Mouse (Mus musculus): ENCODE data around the gene Epb41l3.

GRCm38 (mm10) chr17:69076747-69077543 is 1.5 kb downstream of the Epb41l3 start:
- TF ChIP-seq POLR2A (IDR thresholded peaks at IDR 0.05; ENCODE audit: low read depth, low read length) (no peak), CTCF (IDR thresholded peaks at IDR 0.05; ENCODE audit: borderline replicate concordance, insufficient read depth, low read length) (no peak)

Measured in embryonic fibroblast, embryonic 13.5 days (primary cell).